Mouse (Mus musculus) neural tube, embryonic 15.5 days (tissue): Measurements from ENCODE around the gene Hoxb5. TPM values are rescaled to one million over a fixed set of nuclear protein-coding genes. Genes with fewer than 3 reads are reported as not detected.

Experiments
- ATAC-seq: fragments of 200-750 bp; cut with Nextera tagmentation; 2 replicates; pipeline ENCODE4 v1.8.0; 2017; ENCODE audit warnings: mild to moderate bottlenecking, moderate TSS enrichment, moderate library complexity; ENCODE audit not compliant: low FRiP score
- H3K27ac ChIP-seq: fragments of 300-500 bp; sonication (generic); replicated peaks from 2 replicates; pipeline ENCODE4 v1.5.1; 2015; ENCODE audit warnings: mild to moderate bottlenecking, inconsistent platforms
- H3K27me3 ChIP-seq: fragments of 300-500 bp; sonication (generic); replicated peaks from 2 replicates; pipeline ENCODE4 v1.6.1; 2015; ENCODE audit warnings: inconsistent platforms
- H3K36me3 ChIP-seq: fragments of 300-500 bp; sonication (generic); 2 replicates; pipeline ENCODE4 v1.6.1; 2015; ENCODE audit warnings: inconsistent platforms
- H3K4me1 ChIP-seq: fragments of 300-500 bp; sonication (generic); 2 replicates; pipeline ENCODE4 v1.6.1; 2015; ENCODE audit warnings: inconsistent platforms
- H3K4me2 ChIP-seq: fragments of 300-500 bp; sonication (generic); 2 replicates; pipeline ENCODE4 v1.6.1; 2015; ENCODE audit warnings: inconsistent platforms, mild to moderate bottlenecking, moderate library complexity
- H3K4me3 ChIP-seq: fragments of 300-500 bp; sonication (generic); replicated peaks from 2 replicates; pipeline ENCODE4 v1.5.1; 2015; ENCODE audit warnings: mild to moderate bottlenecking, inconsistent platforms
- H3K9ac ChIP-seq: fragments of 300-500 bp; sonication (generic); replicated peaks from 2 replicates; pipeline ENCODE4 v1.6.1; 2015; ENCODE audit warnings: mild to moderate bottlenecking, inconsistent platforms
- H3K9me3 ChIP-seq: fragments of 300-500 bp; sonication (generic); replicated peaks from 2 replicates; pipeline ENCODE4 v1.6.1; 2016; ENCODE audit warnings: inconsistent platforms
- WGBS: fragments of 180-500 bp; shearing (Covaris S2); methylation state at CpG from one replicate; pipeline ENCODE4 v1.1.7; 2015; ENCODE audit warnings: mixed read lengths; 5-methylcytosine and 5-hydroxymethylcytosine counted together
- polyA plus RNA-seq: library from polyadenylated mRNA; unstranded; fragments of >200 nt; fragmentation: Nextera tagmentation; extraction: Ambion mirVana; gene quantifications from 2 replicates; pipeline ENCODE4 v1.2.1, GENCODE M21; 2015

Hoxb5 gene
- 39.5 and 106 TPM in 2 replicates for polyA plus RNA-seq

- H3K4me2 ChIP-seq: peak within 1 kb of the TSS; percentile 87
- WGBS: under 1% methylated on average over 69 of the region's 69 CpGs
These were observed at the start of gene Hoxb5 for GRCm38 (mm10) chr11:96303151-96304099. TSS of gene Hoxb5 (plus strand) at chr11:96303336.

GRCm38 (mm10) chr11:96254221-96254620 is 48.9 kb upstream of the Hoxb5 start:
- Histone ChIP-seq H3K9ac (peak overlapping the region; percentile 28; the same call in 1 of the 2 replicates), H3K36me3 (no peaks in the 10 kb centered on the region), H3K4me1 (peaks cover 60% of the 10 kb centered on the region), H3K27ac (no peak overlapping the region; the same call in 1 of the 2 replicates), H3K9me3 (no peaks in the 10 kb centered on the region), H3K27me3 (peaks cover 23% of the 10 kb centered on the region; the same call in 1 of the 2 replicates), H3K4me2 (peak overlapping the region; percentile 61), H3K4me3 (peak overlapping the region; percentile 54)
- no peak for ATAC-seq
- WGBS: 2% methylated on average over 11 of the region's 11 CpGs

More at GRCm38 (mm10) chr11:96303151-96304099, at the start of gene Hoxb5:
- Histone ChIP-seq H3K27me3 (no peaks in the 10 kb centered on the region), H3K4me3 (peak within 1 kb of the TSS; percentile 60), H3K36me3 (no peaks in the 10 kb centered on the region), H3K9me3 (no peaks in the 10 kb centered on the region), H3K27ac (peak within 1 kb of the TSS; percentile 99), H3K4me1 (peaks cover 71% of the 10 kb centered on the region), H3K9ac (peak within 1 kb of the TSS; percentile 83)
- peak; percentile 46 for ATAC-seq

GRCm38 (mm10) chr11:96255111-96255995 is 47.8 kb upstream of the Hoxb5 start:
- peak overlapping the region; percentile 35 for H3K4me3 ChIP-seq
- WGBS: 3% methylated on average over 39 of the region's 39 CpGs

GRCm38 (mm10) chr11:96255996-96256445 is 47.1 kb upstream of the Hoxb5 start:
- H3K4me2 ChIP-seq: peak overlapping the region; percentile 61
- WGBS: 7% methylated on average over 14 of the region's 14 CpGs
- H3K36me3 ChIP-seq: no peaks in the 10 kb centered on the region
- 0 out of 2 replicates have a peak, but pooled peaks cover 19% of the 10 kb centered on the region for H3K27me3 ChIP-seq
- H3K9ac ChIP-seq: no peak overlapping the region
- H3K4me1 ChIP-seq: peaks cover 67% of the 10 kb centered on the region
- H3K4me3 ChIP-seq: peak overlapping the region; percentile 35
- H3K27ac ChIP-seq: no peak overlapping the region
- no peak for ATAC-seq
- no peaks in the 10 kb centered on the region for H3K9me3 ChIP-seq

More at GRCm38 (mm10) chr11:96255111-96255995, 47.8 kb upstream of the Hoxb5 start:
- H3K36me3 ChIP-seq: no peaks in the 10 kb centered on the region
- H3K4me2 ChIP-seq: peak overlapping the region; percentile 61
- no peaks in the 10 kb centered on the region for H3K9me3 ChIP-seq
- H3K27ac ChIP-seq: no peak overlapping the region
- H3K4me1 ChIP-seq: peaks cover 67% of the 10 kb centered on the region
- peak overlapping the region; percentile 38 for H3K9ac ChIP-seq
- H3K27me3 ChIP-seq: peaks cover 20% of the 10 kb centered on the region; the same call in 1 of the 2 replicates
- no peak for ATAC-seq

- no peaks in the 10 kb centered on the region for H3K36me3 ChIP-seq
- no peak overlapping the region for H3K27ac ChIP-seq
- H3K27me3 ChIP-seq: peaks cover 20% of the 10 kb centered on the region; the same call in 1 of the 2 replicates
- H3K4me1 ChIP-seq: peaks cover 68% of the 10 kb centered on the region
- no peaks in the 10 kb centered on the region for H3K9me3 ChIP-seq
- no peak overlapping the region for H3K4me2 ChIP-seq
- ATAC-seq: no peak
- no peak overlapping the region for H3K4me3 ChIP-seq
- H3K9ac ChIP-seq: no peak overlapping the region
- 27% methylated on average over 2 of the region's 2 CpGs for WGBS
These were observed 46.0 kb upstream of the Hoxb5 start for GRCm38 (mm10) chr11:96257141-96257540.

GRCm38 (mm10) chr11:96259038-96259437 is 44.1 kb upstream of the Hoxb5 start:
- WGBS: 11% methylated on average over 2 of the region's 2 CpGs
- Histone ChIP-seq H3K9me3 (no peaks in the 10 kb centered on the region), H3K27me3 (peaks cover 21% of the 10 kb centered on the region; the same call in 1 of the 2 replicates), H3K9ac (no peak overlapping the region), H3K27ac (0 out of 2 replicates have a peak overlapping the region, but pooled peaks have one; percentile 2), H3K4me1 (peaks cover 79% of the 10 kb centered on the region), H3K36me3 (no peaks in the 10 kb centered on the region), H3K4me3 (no peak overlapping the region), H3K4me2 (no peak overlapping the region)
- peak; percentile 51 for ATAC-seq

GRCm38 (mm10) chr11:96259511-96259910 is 43.6 kb upstream of the Hoxb5 start:
- no peak for ATAC-seq
- H3K27ac ChIP-seq: 0 out of 2 replicates have a peak overlapping the region, but pooled peaks have one; percentile 2
- no peak overlapping the region for H3K9ac ChIP-seq
- H3K4me3 ChIP-seq: no peak overlapping the region
- no peak overlapping the region for H3K4me2 ChIP-seq
- WGBS: 14% methylated on average over 1 of the region's 1 CpGs
- peaks cover 77% of the 10 kb centered on the region for H3K4me1 ChIP-seq
- H3K9me3 ChIP-seq: no peaks in the 10 kb centered on the region
- no peaks in the 10 kb centered on the region for H3K36me3 ChIP-seq
- H3K27me3 ChIP-seq: peaks cover 21% of the 10 kb centered on the region; the same call in 1 of the 2 replicates

GRCm38 (mm10) chr11:96260310-96260970 is 42.7 kb upstream of the Hoxb5 start:
- ATAC-seq: peak; percentile 40; the same call in 1 of the 2 replicates
- Histone ChIP-seq H3K4me3 (no peak overlapping the region), H3K9ac (no peak overlapping the region), H3K27ac (peak overlapping the region; percentile 74), H3K36me3 (no peaks in the 10 kb centered on the region), H3K27me3 (peaks cover 18% of the 10 kb centered on the region; the same call in 1 of the 2 replicates), H3K9me3 (no peaks in the 10 kb centered on the region), H3K4me1 (peaks cover 74% of the 10 kb centered on the region), H3K4me2 (peak overlapping the region; percentile 43)
- WGBS: 3% methylated on average over 23 of the region's 23 CpGs

GRCm38 (mm10) chr11:96261323-96261890 is 41.7 kb upstream of the Hoxb5 start:
- peak overlapping the region; percentile 46 for H3K4me2 ChIP-seq
- H3K36me3 ChIP-seq: no peaks in the 10 kb centered on the region
- no peak overlapping the region for H3K9ac ChIP-seq
- peaks cover 72% of the 10 kb centered on the region for H3K4me1 ChIP-seq
- H3K27me3 ChIP-seq: peaks cover 15% of the 10 kb centered on the region; the same call in 1 of the 2 replicates
- H3K4me3 ChIP-seq: 0 out of 2 replicates have a peak overlapping the region, but pooled peaks have one; percentile 9
- peak overlapping the region; percentile 74 for H3K27ac ChIP-seq
- H3K9me3 ChIP-seq: no peaks in the 10 kb centered on the region
- ATAC-seq: peak; percentile 40
- 4% methylated on average over 24 of the region's 24 CpGs for WGBS

- ATAC-seq: no peak
- Histone ChIP-seq H3K4me2 (no peak overlapping the region), H3K9ac (no peak overlapping the region), H3K27me3 (peaks cover 15% of the 10 kb centered on the region; the same call in 1 of the 2 replicates), H3K36me3 (no peaks in the 10 kb centered on the region), H3K9me3 (no peaks in the 10 kb centered on the region), H3K27ac (no peak overlapping the region), H3K4me3 (no peak overlapping the region), H3K4me1 (peaks cover 78% of the 10 kb centered on the region)
- WGBS: 28% methylated on average over 6 of the region's 6 CpGs
These were observed 40.8 kb upstream of the Hoxb5 start for GRCm38 (mm10) chr11:96262262-96262830.
